Mouse (Mus musculus) cerebellum, adult 2 months (tissue): ENCODE measurements at regions not wholly inside any gene's neighbourhood (a gene's known extent, or its start where the extent isn't known, plus 50 kb on each side); places are given as distances from the start of the nearest gene placed in this dataset.

ENCODE experiments used
- CTCF ChIP-seq: fragments of 200-500 bp; IDR thresholded peaks from 2 replicates; pipeline ENCODE4 v1.5.1; 2011; ENCODE audit warnings: low read depth, mild to moderate bottlenecking, control low read depth, low read length, moderate library complexity, borderline replicate concordance; ENCODE audit not compliant: insufficient read depth
- POLR2A ChIP-seq: fragments of 200-500 bp; IDR thresholded peaks from 2 replicates; pipeline ENCODE4 v1.6.1; 2011; ENCODE audit warnings: low read length, control low read depth, borderline replicate concordance; ENCODE audit not compliant: insufficient read depth

DNA sequence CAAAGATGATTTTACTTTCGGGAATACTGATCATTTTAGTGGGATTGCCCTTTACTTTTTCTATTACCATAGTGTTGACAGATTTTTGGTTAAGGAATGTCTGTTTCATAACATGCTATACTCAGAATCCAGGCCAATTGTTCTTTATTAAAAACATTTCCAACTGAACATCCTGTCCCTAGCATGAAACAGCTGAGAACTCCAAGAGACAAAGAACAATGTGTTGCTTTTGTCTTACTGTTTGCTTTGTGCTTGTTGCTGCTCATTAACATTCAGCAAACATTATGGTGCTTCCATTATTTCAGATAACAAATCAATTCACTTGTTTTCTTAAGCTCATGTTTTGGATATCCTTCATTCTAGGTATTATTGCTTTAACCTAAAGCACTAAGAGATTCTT, 384.1 kb downstream of the Snca start:
- TF ChIP-seq POLR2A (no peak), CTCF (no peak)
